Mouse (Mus musculus): ENCODE results near the gene Galnt13.
"Not testable (repeated sequence)": the region's sequence is repeated elsewhere in the genome, so short reads cannot be mapped to it uniquely, and the experiment has no call there.

Galnt13 gene

GRCm38 (mm10) chr2:54906282-54907060 lies 470.4 kb downstream of the Galnt13 start:
- CTCF ChIA-PET: no interaction called here

GRCm38 (mm10) chr2:54915088-54915670 lies 479.1 kb downstream of the Galnt13 start:
- POLR2A ChIA-PET: no interaction called here
- CTCF ChIA-PET: no interaction called here

More at GRCm38 (mm10) chr2:54906282-54907060, 470.4 kb downstream of the Galnt13 start:
- POLR2A ChIA-PET: no interaction called here

GRCm38 (mm10) chr2:54936369-54936768 lies 500.3 kb downstream of the Galnt13 start:
- CTCF ChIA-PET: no interaction called here
- POLR2A ChIA-PET: no interaction called here

GRCm38 (mm10) chr2:54937306-54937705 lies 501.2 kb downstream of the Galnt13 start:
- CTCF ChIA-PET: interaction anchor here in 1 of 4 experiments (0.7 kb wide), 1 partner anchor 162 kb away, joined by 10 read pairs; no protein-coding TSS in a partner anchor

GRCm38 (mm10) chr2:54938075-54938474 lies 502.0 kb downstream of the Galnt13 start:
- CTCF ChIA-PET: no interaction called here
- POLR2A ChIA-PET: interaction anchor here in 2 of 4 experiments (0.6 to 1.4 kb wide), 2 partner anchors 12 to 27 kb away, joined by 3 read pairs; no protein-coding TSS in a partner anchor

More at GRCm38 (mm10) chr2:54937306-54937705, 501.2 kb downstream of the Galnt13 start:
- POLR2A ChIA-PET: interaction anchor here in 2 of 4 experiments (0.6 to 1.4 kb wide), 2 partner anchors 28 to 1746 kb away, joined by 3 to 5 read pairs; partner anchors contain the start of gene Prpf40a (in 1 of the 2)

- ChIA-PET CTCF (no interaction called here), POLR2A (no interaction called here)
These were observed 507.3 kb downstream of the Galnt13 start for GRCm38 (mm10) chr2:54943386-54943785.

- POLR2A ChIA-PET: no interaction called here
- CTCF ChIA-PET: no interaction called here
These were observed 547.7 kb downstream of the Galnt13 start for GRCm38 (mm10) chr2:54983839-54984238.

- POLR2A ChIA-PET, CTCF ChIA-PET: not testable (repeated sequence)
These were observed 586.4 kb downstream of the Galnt13 start for GRCm38 (mm10) chr2:55022539-55022938.

- CTCF ChIA-PET: no interaction called here
- POLR2A ChIA-PET: no interaction called here
These were observed 598.5 kb downstream of the Galnt13 start for GRCm38 (mm10) chr2:55034610-55035009.

GRCm38 (mm10) chr2:55065469-55066315 lies 629.6 kb downstream of the Galnt13 start:
- POLR2A ChIA-PET: no interaction called here
- CTCF ChIA-PET: no interaction called here

GRCm38 (mm10) chr2:55085580-55085979 lies 649.5 kb downstream of the Galnt13 start:
- POLR2A ChIA-PET: no interaction called here
- CTCF ChIA-PET: no interaction called here

GRCm38 (mm10) chr2:55088034-55088433 lies 651.9 kb downstream of the Galnt13 start:
- POLR2A ChIA-PET: no interaction called here
- CTCF ChIA-PET: no interaction called here

GRCm38 (mm10) chr2:55090332-55090731 lies 654.2 kb downstream of the Galnt13 start:
- ChIA-PET CTCF (interaction anchor here in 1 of 4 experiments (1.1 kb wide), 1 partner anchor 252 kb away, joined by 5 read pairs; no protein-coding TSS in a partner anchor), POLR2A (no interaction called here)

GRCm38 (mm10) chr2:55091495-55091894 lies 655.4 kb downstream of the Galnt13 start:
- POLR2A ChIA-PET: no interaction called here

GRCm38 (mm10) chr2:55099100-55099499 lies 663.0 kb downstream of the Galnt13 start:
- POLR2A ChIA-PET: no interaction called here
- CTCF ChIA-PET: interaction anchor here in 1 of 4 experiments (0.6 kb wide), 1 partner anchor 162 kb away, joined by 10 read pairs; no protein-coding TSS in a partner anchor

More at GRCm38 (mm10) chr2:55091495-55091894, 655.4 kb downstream of the Galnt13 start:
- CTCF ChIA-PET: no interaction called here

GRCm38 (mm10) chr2:55101279-55101678 lies 665.2 kb downstream of the Galnt13 start:
- CTCF ChIA-PET: interaction anchor here (0.6 to 1.6 kb wide), 17 partner anchors 8 to 1807 kb away, joined by 3 to 17 read pairs (median 4); no protein-coding TSS in a partner anchor

GRCm38 (mm10) chr2:55103521-55103920 lies 667.4 kb downstream of the Galnt13 start:
- POLR2A ChIA-PET: no interaction called here
- CTCF ChIA-PET: no interaction called here

More at GRCm38 (mm10) chr2:55101279-55101678, 665.2 kb downstream of the Galnt13 start:
- POLR2A ChIA-PET: interaction anchor here in 2 of 4 experiments (0.6 to 0.7 kb wide), 2 partner anchors 106 to 215 kb away, joined by 3 read pairs; no protein-coding TSS in a partner anchor

- ChIA-PET CTCF (no interaction called here), POLR2A (no interaction called here)
These were observed 671.7 kb downstream of the Galnt13 start for GRCm38 (mm10) chr2:55107828-55108227.

GRCm38 (mm10) chr2:55153089-55153488 lies 717.0 kb downstream of the Galnt13 start:
- ChIA-PET POLR2A (no interaction called here), CTCF (no interaction called here)

GRCm38 (mm10) chr2:55164781-55165180 lies 728.7 kb downstream of the Galnt13 start:
- POLR2A ChIA-PET: no interaction called here
- CTCF ChIA-PET: no interaction called here
